Mouse (Mus musculus): ENCODE data around the gene Moxd2. TPM values are rescaled to one million over a fixed set of nuclear protein-coding genes. Genes with fewer than 3 reads are reported as not detected.

Moxd2 gene
- not detected for polyA plus RNA-seq (2017; shearing (Covaris generic))

GRCm38 (mm10) chr6:40887394-40887793 is at the start of gene Moxd2:
Moxd2 (minus strand) TSS chr6:40887494.

GRCm38 (mm10) chr6:40900287-40900686 is 13.0 kb upstream of the Moxd2 start, which contains the start of gene Prss58:
Prss58 (minus strand) TSS chr6:40900387.

Other genes starting within 250 kb of the Moxd2 start
- gene Prss58, start 12.9 kb upstream of the Moxd2 start, polyA plus RNA-seq (2017; shearing (Covaris generic)) = not detected
- not detected for gene 1700074P13Rik, start 53.1 kb upstream of the Moxd2 start, polyA plus RNA-seq (2017; shearing (Covaris generic))
- not detected for gene Gm4744, start 64.4 kb upstream of the Moxd2 start, polyA plus RNA-seq (2017; shearing (Covaris generic))
- gene 1810009J06Rik, start 77.3 kb upstream of the Moxd2 start, polyA plus RNA-seq (2017; shearing (Covaris generic)) = not detected
- gene Gm2663, start 112.0 kb upstream of the Moxd2 start, polyA plus RNA-seq (2017; shearing (Covaris generic)) = not detected
- gene 2210010C04Rik, start 148.0 kb upstream of the Moxd2 start, polyA plus RNA-seq (2017; shearing (Covaris generic)) = 0.17 TPM